Mouse (Mus musculus) MEL (cell line): Measurements from ENCODE around the gene Gpr35. TPM values are rescaled to one million over a fixed set of nuclear protein-coding genes. Genes with fewer than 3 reads are reported as not detected.

Experiments used
- DNase-seq: peaks from one replicate; pipeline ENCODE4 v3.0.0; 2011; ENCODE audit warnings: low read depth, low spot score
- H3K27ac ChIP-seq: 2 replicates; pipeline ENCODE4 v1.5.1; 2012; ENCODE audit warnings: low read depth, mild to moderate bottlenecking, control low read depth, low read length, moderate library complexity; ENCODE audit not compliant: control insufficient read depth
- H3K27me3 ChIP-seq, 2 experiments: fragments of 150-350 bp in 1 of 2; sonication (generic) in 1 of 2; 2 replicates each; pipeline ENCODE4 v1.6.1; 2012; ENCODE audit warnings: low read length in 2 of 2, mild to moderate bottlenecking in 2 of 2, improper control_type of control experiment in 1 of 2, moderate library complexity in 1 of 2; ENCODE audit not compliant: insufficient read depth in 2 of 2, control insufficient read depth in 1 of 2
- H3K36me3 ChIP-seq, 2 experiments: 2 replicates each; pipeline ENCODE4 v1.6.1; 2012 to 2014; ENCODE audit warnings: low read length in 2 of 2, improper control_type of control experiment in 1 of 2, inconsistent platforms in 1 of 2, mild to moderate bottlenecking in 1 of 2; ENCODE audit not compliant: insufficient read depth in 2 of 2, control insufficient read depth in 1 of 2
- H3K4me1 ChIP-seq, 2 experiments: fragments of 150-350 bp in 1 of 2; sonication (generic) in 1 of 2; 2 replicates each; pipeline ENCODE4 v1.6.1; 2012; ENCODE audit warnings: low read length in 2 of 2, improper control_type of control experiment in 1 of 2, mild to moderate bottlenecking in 1 of 2; ENCODE audit not compliant: insufficient read depth in 2 of 2, control insufficient read depth in 1 of 2
- H3K4me3 ChIP-seq, 2 experiments: fragments of 150-350 bp in 1 of 2; sonication (generic) in 1 of 2; 2 replicates each; pipeline ENCODE4 v1.5.1; 2012; ENCODE audit warnings: low read depth in 2 of 2, low read length in 2 of 2, mild to moderate bottlenecking in 2 of 2, moderate library complexity in 2 of 2, control low read depth in 1 of 2, improper control_type of control experiment in 1 of 2; ENCODE audit not compliant: control insufficient read depth in 1 of 2, insufficient read depth in 1 of 2
- H3K79me2 ChIP-seq: 2 replicates; pipeline ENCODE4 v1.6.1; 2012; ENCODE audit warnings: mild to moderate bottlenecking, low read length, moderate library complexity; ENCODE audit not compliant: control insufficient read depth, poor library complexity, insufficient read depth
- H3K9ac ChIP-seq: 2 replicates; pipeline ENCODE4 v1.6.1; 2012; ENCODE audit warnings: low read depth, mild to moderate bottlenecking, control low read depth, low read length, moderate library complexity; ENCODE audit not compliant: control insufficient read depth, poor library complexity, severe bottlenecking
- H3K9me3 ChIP-seq: fragments of 150-350 bp; sonication (generic); replicated peaks from 2 replicates; pipeline ENCODE4 v1.6.1; 2012; ENCODE audit warnings: mild to moderate bottlenecking, low read length, improper control_type of control experiment, moderate library complexity; ENCODE audit not compliant: insufficient read depth
- CTCF ChIP-seq, 3 experiments: IDR thresholded peaks in 2 of 3; conservative IDR thresholded peaks in 1 of 3; 2 replicates each; pipeline ENCODE4 v1.5.1; 2011 to 2012; ENCODE audit warnings: low read length in 3 of 3, low read depth in 2 of 3, mild to moderate bottlenecking in 2 of 3, improper control_type of control experiment in 1 of 3, inconsistent platforms in 1 of 3, mixed read lengths in 1 of 3, moderate library complexity in 1 of 3; ENCODE audit not compliant: control insufficient read depth in 1 of 3, insufficient read depth in 1 of 3, poor library complexity in 1 of 3, severe bottlenecking in 1 of 3
- E2F4 ChIP-seq: IDR thresholded peaks from 2 replicates; pipeline ENCODE4 v1.6.1; 2011; ENCODE audit warnings: low read depth, low read length, improper control_type of control experiment, borderline replicate concordance
- EP300 ChIP-seq, 2 experiments: IDR thresholded peaks; 2 replicates each; pipeline ENCODE4 v1.6.1; 2011; ENCODE audit warnings: improper control_type of control experiment in 2 of 2, low read length in 2 of 2, low read depth in 1 of 2, mild to moderate bottlenecking in 1 of 2
- ETS1 ChIP-seq: IDR thresholded peaks from 2 replicates; pipeline ENCODE4 v1.6.1; 2012; ENCODE audit warnings: low read depth, mild to moderate bottlenecking, inconsistent platforms, low read length, improper control_type of control experiment, moderate library complexity
- GABPA ChIP-seq: IDR thresholded peaks from 2 replicates; pipeline ENCODE4 v1.6.1; 2012; ENCODE audit warnings: low read depth, mild to moderate bottlenecking, inconsistent platforms, low read length, improper control_type of control experiment, moderate library complexity
- GATA1 ChIP-seq: IDR thresholded peaks from 2 replicates; pipeline ENCODE4 v1.6.1; 2011; ENCODE audit warnings: low read depth, low read length, improper control_type of control experiment
- HCFC1 ChIP-seq: IDR thresholded peaks from 2 replicates; pipeline ENCODE4 v1.6.1; 2012; ENCODE audit warnings: low read depth, mild to moderate bottlenecking, inconsistent platforms, low read length, improper control_type of control experiment, moderate library complexity
- JUND ChIP-seq: IDR thresholded peaks from 2 replicates; pipeline ENCODE4 v1.6.1; 2011; ENCODE audit warnings: low read depth, mild to moderate bottlenecking, improper control_type of control experiment, low read length
- MAFK ChIP-seq: IDR thresholded peaks from 2 replicates; pipeline ENCODE4 v1.6.1; 2011; ENCODE audit warnings: low read depth, mild to moderate bottlenecking, low read length, improper control_type of control experiment, borderline replicate concordance
- MEF2A ChIP-seq: IDR thresholded peaks from 2 replicates; pipeline ENCODE4 v1.6.1; 2014; ENCODE audit warnings: low read depth, mild to moderate bottlenecking, inconsistent platforms, low read length, improper control_type of control experiment; ENCODE audit not compliant: poor library complexity, insufficient replicate concordance, severe bottlenecking; ENCODE audit errors: extremely low read depth
- MXI1 ChIP-seq: IDR thresholded peaks from 2 replicates; pipeline ENCODE4 v1.6.1; 2011; ENCODE audit warnings: mild to moderate bottlenecking, low read depth, low read length, improper control_type of control experiment
- MYC ChIP-seq: IDR thresholded peaks from 2 replicates; pipeline ENCODE4 v1.6.1; 2011; ENCODE audit warnings: low read depth, mild to moderate bottlenecking, low read length, improper control_type of control experiment, moderate library complexity
- NELFE ChIP-seq: IDR thresholded peaks from 2 replicates; pipeline ENCODE4 v1.6.1; 2011; ENCODE audit warnings: low read depth, low read length, improper control_type of control experiment
- NRF1 ChIP-seq: IDR thresholded peaks from 2 replicates; pipeline ENCODE4 v1.6.1; 2014; ENCODE audit warnings: low read depth, mild to moderate bottlenecking, inconsistent platforms, low read length, improper control_type of control experiment, moderate library complexity; ENCODE audit not compliant: poor library complexity, insufficient read depth, severe bottlenecking
- POLR2A ChIP-seq, 2 experiments: IDR thresholded peaks; 2 replicates each; pipeline ENCODE4 v1.6.1; 2011 to 2012; ENCODE audit warnings: low read length in 2 of 2, mild to moderate bottlenecking in 2 of 2, control low read depth in 1 of 2, improper control_type of control experiment in 1 of 2, low read depth in 1 of 2, moderate library complexity in 1 of 2; ENCODE audit not compliant: control insufficient read depth in 1 of 2, insufficient read depth in 1 of 2, poor library complexity in 1 of 2
- TAL1 ChIP-seq: IDR thresholded peaks from 2 replicates; pipeline ENCODE4 v1.6.1; 2012; ENCODE audit warnings: mild to moderate bottlenecking, inconsistent platforms, low read length, moderate library complexity, mixed read lengths
- TBP ChIP-seq: IDR thresholded peaks from 2 replicates; pipeline ENCODE4 v1.8.0; 2011; ENCODE audit warnings: low read depth, low read length, improper control_type of control experiment
- UBTF ChIP-seq: IDR thresholded peaks from 2 replicates; pipeline ENCODE4 v1.6.1; 2012; ENCODE audit warnings: low read depth, mild to moderate bottlenecking, inconsistent platforms, low read length, improper control_type of control experiment, moderate library complexity, borderline replicate concordance; ENCODE audit not compliant: insufficient read depth
- ZC3H11A ChIP-seq: IDR thresholded peaks from 2 replicates; pipeline ENCODE4 v1.6.1; 2012; ENCODE audit warnings: low read depth, mild to moderate bottlenecking, inconsistent platforms, low read length, improper control_type of control experiment
- polyA plus RNA-seq, 2 experiments: library from polyadenylated mRNA; stranded (reverse) in 1 of 2; unstranded in 1 of 2; fragments of >175 nt in 1 of 2; fragments of >200 nt in 1 of 2; gene quantifications; 2 replicates each; pipeline versions ENCODE4 v1.2.1 to v1.2.4; 2012; ENCODE audit warnings: low replicate concordance in 2 of 2, low read depth in 1 of 2; ENCODE audit not compliant: insufficient read length in 2 of 2, insufficient read depth in 1 of 2, missing spikeins in 1 of 2
- total RNA-seq: library from RNA; depleted of rRNA; stranded (reverse); fragments of 300-350 nt; gene quantifications from 2 replicates; pipeline ENCODE4 v1.2.3, GENCODE M21; 2012

The Gpr35 gene
- total and polyA plus RNA-seq, 3 experiments, result 0.22 TPM; not detected in 2

- TF ChIP-seq GABPA (no peak), MYC (no peak), NELFE (no peak), MAFK (no peak), MXI1 (no peak), TBP (no peak), TAL1 (no peak), E2F4 (no peak), ETS1 (no peak), JUND (no peak), HCFC1 (no peak), GATA1 (no peak), NRF1 (no peak), MEF2A (no peak)
- DNase-seq, result no peak
- Histone ChIP-seq H3K4me3 (no peak overlapping the region), H3K9ac (no peak overlapping the region), H3K27me3 (no peaks in the 10 kb centered on the region; a peak in 1 of 4 replicates), H3K36me3 (no peaks in the 10 kb centered on the region), H3K9me3 (no peaks in the 10 kb centered on the region), H3K27ac (no peak overlapping the region), H3K4me1 (no peaks in the 10 kb centered on the region), H3K79me2 (no peaks in the 10 kb centered on the region)
Measured at GRCm38 (mm10) chr1:92992214-92992855, 41.7 kb downstream of the Gpr35 start.

GRCm38 (mm10) chr1:92992880-92993279 lies 42.2 kb downstream of the Gpr35 start:
- H3K4me3 ChIP-seq, result no peak overlapping the region
- H3K27ac ChIP-seq, result no peak overlapping the region
- H3K4me1 ChIP-seq, result no peaks in the 10 kb centered on the region
- no peaks in the 10 kb centered on the region for H3K9me3 ChIP-seq
- no peaks in the 10 kb centered on the region; a peak in 1 of 4 replicates for H3K27me3 ChIP-seq
- H3K9ac ChIP-seq, result no peak overlapping the region
- TF ChIP-seq GABPA (no peak), EP300 (IDR thresholded peaks at IDR 0.05; ENCODE audit: low read depth in 1 of 2, low read length in 2 of 2) (no peak), TAL1 (no peak), ZC3H11A (no peak), CTCF (IDR thresholded peaks at IDR 0.05 in 2 of 3, conservative IDR thresholded peaks at IDR 0.05 in 1 of 3; ENCODE audit: control insufficient read depth in 1 of 3, insufficient read depth in 1 of 3, low read depth in 2 of 3, low read length in 3 of 3, poor library complexity in 1 of 3, severe bottlenecking in 1 of 3) (no peak), ETS1 (no peak), UBTF (no peak), POLR2A (IDR thresholded peaks at IDR 0.05; ENCODE audit: control insufficient read depth in 1 of 2, insufficient read depth in 1 of 2, low read depth in 1 of 2, low read length in 2 of 2, poor library complexity in 1 of 2) (no peak)
- H3K36me3 ChIP-seq, result no peaks in the 10 kb centered on the region
- DNase-seq, result no peak
- H3K79me2 ChIP-seq, result no peaks in the 10 kb centered on the region
